Mouse (Mus musculus): ENCODE data around the gene Nrip2. TPM values are rescaled to one million over a fixed set of nuclear protein-coding genes. Genes with fewer than 3 reads are reported as not detected.

Nrip2 gene
- 1.4 TPM for polyA plus RNA-seq (2017; shearing (Covaris generic))

DNA sequence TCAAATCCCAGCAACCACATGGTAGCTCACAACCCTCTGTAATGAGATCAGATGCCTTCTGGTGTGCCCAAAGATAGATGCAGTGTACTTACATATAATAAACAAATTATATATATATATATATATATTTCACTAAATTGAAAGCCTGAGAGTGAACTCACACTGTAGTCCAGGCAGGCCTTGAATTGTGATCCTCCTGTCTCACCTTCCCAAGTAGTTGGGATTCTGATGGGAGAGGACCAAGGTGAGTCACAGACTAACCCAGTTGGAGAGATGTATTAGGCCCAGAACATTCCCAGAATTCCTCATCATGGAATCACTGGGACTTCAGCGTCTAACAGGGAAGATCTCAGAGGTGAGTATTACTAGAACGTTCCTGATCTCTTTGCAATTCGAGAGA is at the start of gene Nrip2:
Gene Nrip2, plus strand, starts transcription at position 301 of the 400 bp plus-strand sequence.

GRCm38 (mm10) chr6:128355726-128356416 is 43.2 kb upstream of the Nrip2 start, which contains the start of gene Tulp3:
Tulp3 (minus strand) TSS chr6:128355851.

GRCm38 (mm10) chr6:128362381-128363006 is 36.6 kb upstream of the Nrip2 start, which contains the start of the genes Rhno1 and Foxm1:
Rhno1 (minus strand) TSS chr6:128362911.
Foxm1 (plus strand) TSS chr6:128362967.

DNA sequence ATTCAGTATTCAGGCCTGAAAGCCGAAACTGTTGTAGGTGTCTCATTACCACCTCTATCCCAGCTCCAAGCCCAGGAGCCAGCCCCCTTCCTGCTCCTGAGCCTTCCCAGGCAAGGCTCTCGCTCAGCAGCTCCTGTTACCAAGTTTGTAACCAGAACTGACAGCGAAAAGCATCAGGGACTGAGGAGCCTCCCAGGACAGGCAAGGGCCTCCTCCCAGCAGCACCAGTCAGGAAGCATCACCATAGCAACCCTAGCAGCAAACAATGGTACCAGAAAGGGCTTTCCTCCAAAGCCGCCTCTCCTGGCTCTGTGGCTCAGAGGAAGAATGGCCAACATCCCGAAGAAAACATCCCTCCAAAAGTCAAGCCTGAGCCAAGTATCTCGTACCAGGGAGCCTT is 23.9 kb upstream of the Nrip2 start, which contains the start of the genes Tex52 and Gm44596:
Gene Tex52, plus strand, starts transcription at position 265 of the 400 bp plus-strand sequence.
Gene Gm44596, plus strand, starts transcription at position 312 of the 400 bp plus-strand sequence.

DNA sequence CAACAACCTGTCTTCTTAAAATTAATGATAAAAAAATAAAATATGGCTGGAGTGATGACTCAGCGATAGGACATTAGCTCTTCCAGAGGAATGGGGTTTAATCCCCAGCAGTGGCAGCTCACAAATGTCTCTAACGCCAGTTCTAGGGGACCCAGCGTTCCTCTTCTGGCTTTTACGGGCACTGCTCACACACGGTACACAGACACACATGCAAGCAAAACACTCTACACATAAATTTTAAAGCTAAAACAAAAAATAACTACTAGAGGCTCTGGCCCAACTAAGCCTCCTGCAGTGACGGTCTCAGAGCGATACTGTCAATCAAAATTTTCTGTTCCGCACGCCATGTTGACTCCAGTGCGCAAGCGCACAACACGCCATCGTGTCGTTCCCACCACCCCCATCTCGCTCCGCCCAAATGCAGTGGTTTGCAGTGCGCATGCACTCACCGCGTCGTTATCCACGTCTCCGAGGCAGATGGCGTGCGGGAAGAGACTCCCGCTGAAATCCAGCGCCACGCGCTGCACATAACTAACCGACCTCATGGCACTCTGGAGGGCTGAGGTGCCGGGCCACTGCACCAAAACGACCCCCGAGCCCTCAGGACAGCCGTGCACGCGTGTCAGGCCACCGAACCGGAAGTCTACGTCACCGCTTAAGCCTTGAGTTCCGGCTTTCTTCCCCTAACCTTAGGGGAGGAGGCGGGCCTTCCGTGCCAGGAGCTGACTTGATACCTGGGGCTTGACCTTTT is 25.3 kb downstream of the Nrip2 start, which contains the start of gene Itfg2:
Gene Itfg2, minus strand, starts transcription at position 663 of the 751 bp plus-strand sequence.

DNA sequence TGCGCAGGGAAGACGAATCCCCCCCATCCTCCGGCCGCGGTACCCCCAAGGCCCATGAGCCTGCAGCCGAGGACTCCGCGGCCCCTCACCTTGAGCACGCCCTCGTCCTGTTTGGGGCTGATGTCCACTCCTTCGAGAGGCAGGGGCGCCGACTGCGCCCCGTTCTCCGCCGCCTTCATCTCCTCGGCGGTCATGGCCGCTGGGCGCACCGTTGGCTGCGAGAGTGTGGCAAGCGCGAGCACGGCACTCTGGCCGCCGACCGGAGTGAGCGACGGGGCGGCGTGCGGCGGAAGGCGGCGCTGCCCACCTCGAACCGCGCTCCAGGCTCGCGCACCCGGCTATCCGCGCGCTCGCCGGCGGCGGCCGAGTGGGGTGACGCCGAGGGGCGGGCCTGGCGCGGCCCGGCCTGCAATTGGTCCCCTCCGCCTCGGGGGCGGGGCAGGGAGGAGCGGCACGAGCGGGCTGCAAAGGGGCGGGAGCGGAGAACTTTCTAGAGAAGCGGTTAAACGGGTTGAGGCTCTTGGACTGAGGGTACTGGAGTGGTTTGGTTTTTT is 39.3 kb downstream of the Nrip2 start, which contains the start of gene Fkbp4:
Gene Fkbp4, minus strand, starts transcription at position 361 of the 554 bp plus-strand sequence.

Other genes starting within 250 kb of the Nrip2 start
- gene Tead4, start 98.5 kb upstream of the Nrip2 start, polyA plus RNA-seq (2017; shearing (Covaris generic)), result not detected
- 1.8 TPM for gene Tulp3, start 43.4 kb upstream of the Nrip2 start, polyA plus RNA-seq (2017; shearing (Covaris generic))
- gene Rhno1, start 36.4 kb upstream of the Nrip2 start, polyA plus RNA-seq (2017; shearing (Covaris generic)), result 56.7 TPM
- gene Foxm1, start 36.3 kb upstream of the Nrip2 start, polyA plus RNA-seq (2017; shearing (Covaris generic)), result 3.1 TPM
- gene Tex52, start 23.8 kb upstream of the Nrip2 start, polyA plus RNA-seq (2017; shearing (Covaris generic)), result not detected
- not detected for gene Gm44596, start 23.8 kb upstream of the Nrip2 start, polyA plus RNA-seq (2017; shearing (Covaris generic))
- gene Itfg2, start 25.6 kb downstream of the Nrip2 start, polyA plus RNA-seq (2017; shearing (Covaris generic)), result 24.7 TPM
- 61.6 TPM for gene Fkbp4, start 39.4 kb downstream of the Nrip2 start, polyA plus RNA-seq (2017; shearing (Covaris generic))
- gene Pzp, start 127.4 kb downstream of the Nrip2 start, polyA plus RNA-seq (2017; shearing (Covaris generic)), result not detected
- not detected for gene A2ml1, start 182.3 kb downstream of the Nrip2 start, polyA plus RNA-seq (2017; shearing (Covaris generic))
- gene Klrb1a, start 224.2 kb downstream of the Nrip2 start, polyA plus RNA-seq (2017; shearing (Covaris generic)), result not detected